In genomic region chr2:14604791-14605190, GRCm38 (mm10) we compare ENCODE assay signal across 8 mouse cellular contexts. TPM values are rescaled to one million over a fixed set of nuclear protein-coding genes. Genes with fewer than 3 reads are reported as not detected.
A peak's percentile ranks its signal among the peaks of the same experiment; 100 is the strongest.
DNase-seq lines count a peak whose midpoint lies in the region; ATAC-seq and TF ChIP-seq lines count a peak whose summit lies in the region.

No protein-coding gene starts in this region.

- intact Hi-C loops in left cerebral cortex, postnatal 4 days (cut with DNase I): no loop called here
- intact Hi-C loops in heart, adult 2 months (cut with DNase I): loop anchor here (1.0 to 10.0 kb wide), 4 partner anchors 58 to 220 kb away; no protein-coding TSS in a partner anchor

- ATAC-seq in inflammation-experienced regulatory T-cells, adult 6 months: no peak

- no peaks in the 10 kb centered on the region for H3K36me3 ChIP-seq in heart, adult 2 months (ENCODE audit: control insufficient read depth, insufficient read depth, low read length)

- no peaks in the 10 kb centered on the region for H3K27me3 ChIP-seq in heart, adult 2 months (ENCODE audit: control insufficient read depth, insufficient read depth, low read length)

- H3K79me2 ChIP-seq in heart, adult 2 months (replicated peaks; ENCODE audit: control insufficient read depth, insufficient read depth, low read length): no peaks in the 10 kb centered on the region

- TF ChIP-seq CTCF in heart, adult 2 months (IDR thresholded peaks at IDR 0.05): no peak

- under 1% methylated on average over 22 of the region's 22 CpGs for WGBS in heart, adult 2 months

- no peaks in the 10 kb centered on the region; the same call in none of the 2 replicates for H3K4me1 ChIP-seq in heart, adult 2 months (ENCODE audit: control insufficient read depth, insufficient read depth, low read length)

- H3K27ac ChIP-seq in heart, adult 2 months: peak overlapping the region; percentile 69

- peak overlapping the region; percentile 62 for H3K4me3 ChIP-seq in heart, adult 2 months

- H3K9ac ChIP-seq in heart, adult 2 months (ENCODE audit: low read depth, low read length): peak overlapping the region; percentile 48

- TF ChIP-seq EP300 in heart, adult 2 months (IDR thresholded peaks at IDR 0.05; ENCODE audit: insufficient read depth, low read depth, low read length): no peak

- DNase-seq in left cerebral cortex, postnatal 4 days: peak; percentile 53
- no peak for DNase-seq in left cerebral cortex, adult 8-10 months (ENCODE audit: low spot score in 2 of 2)
- DNase-seq in adrenal gland, postnatal 36 days: peak; percentile 44 to 61
- DNase-seq in heart, adult 2 months: peak; percentile 32 to 46
- peak; percentile 11 for DNase-seq in kidney, adult 9 months
- DNase-seq in lung, postnatal 14 days: peak; percentile 31
- peak; percentile 3 for DNase-seq in retina, postnatal 7 days (ENCODE audit: low read depth, low spot score)

- TF ChIP-seq POLR2A in heart, adult 2 months (IDR thresholded peaks at IDR 0.05; ENCODE audit: insufficient read depth, low read depth, low read length): no peak

RNA-seq across cellular contexts. Expression of gene Cacnb2, which starts 1.9 kb away (rescaled TPM):
- 10 to 100 TPM; 16.5 to 25.0 TPM for total RNA-seq in left cerebral cortex, postnatal 4 days (2021)
- total RNA-seq in left cerebral cortex, adult 8-10 months (2022): 10 to 100 TPM; 53.2 to 64.7 (median 60.3) TPM
- total RNA-seq in adrenal gland, postnatal 36 days (2021): 10 to 100 TPM; 46.4 to 49.2 TPM
- 10 to 100 TPM; 72.2 to 77.9 TPM for total RNA-seq in heart, adult 2 months (2021)
- 32.7 and 51.4 TPM in 2 replicates for polyA plus RNA-seq in heart, adult 2 months (2012; rRNA removed)
- under 1 TPM in 2 of 3 experiments, not detected in 1; 0.36 to 0.41 TPM for polyA plus RNA-seq in inflammation-experienced regulatory T-cells, adult 6 months (2017; shearing (Covaris generic))

Comparison
In these comparisons a context has a peak if more than half of its experiments do, and no peak if none do; other contexts are left out.
1. DNase-seq: peak in left cerebral cortex, postnatal 4 days (single experiment), adrenal gland, postnatal 36 days (2 of 2), heart, adult 2 months (2 of 2), kidney, adult 9 months (single experiment), lung, postnatal 14 days (single experiment) and retina, postnatal 7 days (single experiment); none in left cerebral cortex, adult 8-10 months (0 of 2).